Mouse (Mus musculus) bone marrow, adult 2 months (tissue): Measurements from ENCODE around the gene Srrm4.

Source experiments
- CTCF ChIP-seq: fragments of 200-500 bp; IDR thresholded peaks from 2 replicates; pipeline ENCODE4 v1.5.1; 2011; ENCODE audit warnings: low read length, control low read depth; ENCODE audit not compliant: control insufficient read depth, insufficient read depth
- POLR2A ChIP-seq: fragments of 200-500 bp; IDR thresholded peaks from 2 replicates; pipeline ENCODE4 v1.6.1; 2011; ENCODE audit warnings: low read depth, mild to moderate bottlenecking, control low read depth, low read length, borderline replicate concordance; ENCODE audit not compliant: control insufficient read depth

DNA sequence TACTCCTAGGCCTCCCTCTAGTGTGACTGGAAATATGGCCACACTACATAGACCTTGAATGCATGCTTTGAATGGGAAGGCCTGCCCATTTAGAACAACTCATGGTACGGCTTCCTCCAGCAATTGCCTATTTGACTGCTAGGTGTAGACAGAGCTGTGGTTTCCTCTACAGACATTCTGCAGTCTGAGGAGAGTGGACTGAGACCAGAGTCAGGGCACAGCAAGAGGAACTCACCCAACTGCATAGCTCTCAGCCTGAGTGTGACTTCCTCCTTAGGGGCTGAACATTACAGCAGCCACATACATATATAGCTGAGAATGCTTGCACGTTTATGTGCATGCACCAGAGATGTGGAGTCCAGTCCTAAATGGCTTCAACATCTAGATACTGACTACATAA lies 94.9 kb downstream of the Srrm4 start:
- no peak for TF ChIP-seq CTCF
- no peak for TF ChIP-seq POLR2A
